Mouse (Mus musculus) stomach, postnatal 0 days (tissue): Measurements from ENCODE around the gene Lrch2.

Source experiments
- CTCF ChIP-seq: IDR thresholded peaks from 2 replicates; pipeline ENCODE4 v1.5.1; 2016; ENCODE audit warnings: antibody characterized with exemption, low read depth, mild to moderate bottlenecking, moderate library complexity
- EP300 ChIP-seq: optimal IDR thresholded peaks from 2 replicates; pipeline ENCODE3; 2016; ENCODE audit warnings: antibody characterized with exemption

- TF ChIP-seq EP300 (no peak), CTCF (no peak)
These were observed 26.2 kb downstream of the Lrch2 start for GRCm38 (mm10) chrX:147527646-147528172.
